Mouse (Mus musculus) brain, embryonic 14.5 days (tissue): Measurements from ENCODE around the gene Card9. TPM values are rescaled to one million over a fixed set of nuclear protein-coding genes. Genes with fewer than 3 reads are reported as not detected.

Experiments used
- DNase-seq: peaks from one replicate; pipeline ENCODE4 v3.0.0-alpha.2; 2011; ENCODE audit warnings: low read depth
- CTCF ChIP-seq: fragments of 200-500 bp; IDR thresholded peaks from 2 replicates; pipeline ENCODE4 v1.5.1; 2012; ENCODE audit warnings: inconsistent platforms, mild to moderate bottlenecking, moderate library complexity, borderline replicate concordance; ENCODE audit not compliant: insufficient read depth, insufficient read length; ENCODE audit errors: extremely low read depth
- POLR2A ChIP-seq: fragments of 200-500 bp; IDR thresholded peaks from 2 replicates; pipeline ENCODE4 v1.6.1; 2012; ENCODE audit warnings: mild to moderate bottlenecking, inconsistent platforms, borderline replicate concordance; ENCODE audit not compliant: poor library complexity, insufficient read depth, insufficient read length, severe bottlenecking; ENCODE audit errors: extremely low read depth
- polyA plus RNA-seq: library from polyadenylated mRNA; depleted of rRNA; stranded (reverse); fragments of >200 nt; gene quantifications from 2 replicates; pipeline ENCODE4 v1.2.3, GENCODE M21; 2012

The Card9 gene
- polyA plus RNA-seq, 1 experiment: 1.8 TPM

DNA sequence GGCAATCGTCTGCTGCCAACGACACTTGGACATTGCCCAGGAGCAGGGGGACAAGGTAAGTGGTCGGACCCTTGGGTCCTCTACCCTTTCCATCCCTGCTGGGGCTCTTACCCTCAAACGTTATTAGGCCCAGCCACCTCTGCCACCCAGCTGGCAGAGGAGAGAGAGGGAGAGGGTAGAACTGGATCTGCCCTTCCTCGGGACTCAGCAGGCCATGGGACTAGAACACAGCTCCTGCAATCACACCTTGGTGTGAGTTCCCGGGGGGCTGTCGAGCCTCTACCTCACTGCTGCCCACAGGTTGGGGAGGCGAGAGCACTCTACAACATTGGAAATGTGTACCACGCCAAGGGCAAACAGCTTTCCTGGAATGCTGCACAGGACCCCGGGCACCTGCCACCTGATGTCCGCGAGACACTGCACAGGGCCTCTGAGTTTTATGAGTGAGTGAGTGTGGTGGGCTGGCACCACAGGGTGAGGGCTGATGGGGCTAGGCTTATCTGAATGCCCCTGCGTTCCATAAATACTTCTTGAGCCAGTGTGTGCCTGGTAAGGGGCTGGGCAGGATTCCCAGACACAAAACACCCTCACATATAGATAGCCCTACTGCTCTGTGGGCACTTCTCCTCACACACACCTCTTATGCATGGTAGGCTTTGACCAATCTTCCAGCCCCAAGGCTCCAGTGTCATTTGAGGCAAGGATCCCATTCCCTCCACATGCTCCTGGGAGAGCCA lies 37.0 kb downstream of the Card9 start:
- TF ChIP-seq CTCF: no peak
- TF ChIP-seq POLR2A: no peak
- no peak for DNase-seq

DNA sequence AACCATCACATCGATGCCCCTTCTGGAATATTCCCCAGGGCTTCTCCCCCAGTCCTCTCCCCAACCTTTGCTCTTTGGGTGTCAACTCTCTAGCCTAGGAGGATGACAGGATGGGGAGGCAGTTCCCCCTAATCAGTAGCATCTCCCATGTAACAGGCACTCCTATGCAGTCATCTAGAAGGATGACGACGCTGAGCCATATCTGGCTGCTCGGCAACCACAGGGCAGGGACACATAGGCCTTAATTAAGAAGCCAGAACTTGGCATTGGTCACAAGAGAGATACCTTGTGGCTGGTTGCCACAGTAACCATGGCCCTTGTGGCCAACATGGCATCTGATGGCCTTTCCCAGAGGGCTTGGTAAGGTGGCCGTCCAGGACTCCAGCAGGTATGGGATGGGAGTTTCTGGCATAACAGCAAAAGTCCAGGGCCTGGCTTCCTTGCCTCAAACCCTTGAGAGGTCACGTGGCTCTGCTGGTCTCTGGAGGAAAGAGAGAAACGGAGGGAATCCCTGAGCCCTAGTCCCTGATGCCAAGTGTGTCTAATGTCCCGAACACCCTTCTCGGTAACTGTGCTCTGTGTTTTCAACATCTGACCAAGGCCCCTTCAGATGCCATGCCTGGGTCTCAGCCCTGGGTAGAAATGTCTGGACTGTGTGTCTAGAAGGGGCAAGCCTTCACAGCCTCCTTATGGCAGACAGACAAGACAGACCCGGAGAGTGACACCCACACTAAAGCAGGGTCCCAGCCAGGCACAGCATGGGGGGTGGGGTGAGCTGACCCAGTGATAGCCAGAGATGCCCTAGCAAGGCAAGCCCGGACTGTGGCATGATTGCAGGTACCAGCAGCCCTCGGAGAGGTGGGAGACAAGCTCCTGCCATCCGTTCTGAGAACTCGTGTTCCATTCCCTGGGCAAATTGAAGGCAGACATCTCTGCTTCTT lies 40.2 kb downstream of the Card9 start:
- DNase-seq: no peak
- no peak for TF ChIP-seq CTCF
- TF ChIP-seq POLR2A: no peak

DNA sequence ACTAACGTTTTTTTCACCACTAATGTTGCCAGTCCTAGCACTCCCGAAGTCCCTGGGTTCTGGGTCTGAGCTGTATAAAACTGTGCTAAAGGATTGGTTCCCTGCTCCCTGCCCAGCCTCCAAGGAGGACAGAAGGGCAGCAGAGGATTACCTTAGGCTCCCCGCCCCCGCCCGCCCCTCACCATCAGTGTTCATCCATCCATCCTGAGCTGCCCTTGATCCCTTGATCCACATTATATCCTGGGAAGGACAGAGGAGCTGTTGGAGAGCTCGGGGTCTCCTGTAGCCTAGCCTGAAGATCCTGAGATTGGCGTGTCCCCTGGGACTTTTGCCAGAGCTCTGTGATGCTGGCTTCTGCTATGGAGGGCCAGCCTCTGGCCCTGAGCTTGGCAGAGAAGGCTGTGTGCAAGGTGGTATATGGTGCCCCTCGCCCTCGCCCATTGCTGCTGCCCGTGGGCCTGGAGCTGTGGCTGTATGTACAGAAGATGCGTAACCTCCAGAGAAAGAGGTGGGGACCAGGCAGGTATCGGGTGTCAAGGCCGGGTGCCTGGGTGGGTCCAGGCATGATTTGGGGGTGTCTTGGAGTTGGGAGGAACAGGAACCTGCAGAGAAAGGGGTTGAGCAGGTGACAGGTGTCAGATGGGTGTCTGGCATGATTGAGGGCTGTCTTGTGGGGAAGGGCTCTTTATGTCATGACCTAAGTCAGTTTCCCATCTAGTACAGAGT lies 41.0 kb downstream of the Card9 start:
- DNase-seq: no peak
- TF ChIP-seq POLR2A (no peak), CTCF (no peak)

DNA sequence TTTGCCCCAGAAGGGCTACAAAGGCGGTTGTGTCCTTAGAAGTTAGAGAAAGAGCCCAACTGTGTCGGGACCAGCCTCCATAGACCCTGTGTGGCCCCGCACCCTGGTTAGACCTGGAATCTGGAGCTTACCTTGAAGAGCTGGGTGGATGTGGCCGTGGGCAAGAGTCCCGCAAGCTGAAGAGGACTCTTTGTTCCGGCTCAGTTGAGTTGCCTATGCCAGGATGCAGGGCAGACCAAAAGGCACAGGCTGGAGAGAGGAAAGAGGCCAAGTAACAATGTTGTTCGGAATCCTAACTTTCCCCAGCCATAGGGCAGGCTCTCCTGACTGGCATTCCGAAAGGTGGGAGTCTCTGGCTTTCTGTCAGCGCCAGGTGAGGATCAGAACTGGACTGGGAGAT lies 41.6 kb downstream of the Card9 start:
- TF ChIP-seq POLR2A: no peak
- TF ChIP-seq CTCF: no peak
- DNase-seq: no peak

DNA sequence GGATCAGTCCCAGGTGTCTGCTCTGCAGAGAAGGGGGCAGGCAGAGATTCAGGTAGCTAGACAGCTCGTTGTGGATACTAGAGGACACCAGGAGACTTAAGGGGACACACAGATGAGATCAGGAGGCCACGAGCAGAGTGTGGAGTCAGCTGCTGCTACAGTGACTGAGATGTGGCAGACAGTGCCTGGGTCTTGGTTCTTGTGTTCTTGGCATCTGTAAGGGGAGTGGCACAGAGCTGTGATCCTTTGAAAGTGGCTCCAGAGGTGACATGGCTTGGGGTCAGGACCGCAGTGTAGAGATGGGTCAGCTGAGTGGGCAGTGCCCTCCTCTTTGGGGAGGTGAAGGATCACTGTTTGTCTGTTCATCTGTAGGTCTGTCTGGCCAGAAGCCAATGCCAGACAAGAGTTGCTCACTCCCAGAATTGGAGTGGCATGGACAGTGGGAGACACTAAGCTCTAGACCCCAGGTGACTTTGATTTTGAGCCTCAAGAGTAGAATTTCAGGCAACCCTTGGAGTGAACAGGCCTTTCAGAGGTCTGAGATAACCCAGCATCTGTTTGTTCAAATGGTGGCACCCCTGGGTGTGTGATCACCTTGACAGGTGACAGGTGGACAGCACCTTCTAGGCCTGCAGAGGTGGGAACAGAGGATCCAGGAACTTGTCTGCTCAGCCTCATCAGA lies 42.6 kb downstream of the Card9 start:
- TF ChIP-seq POLR2A (no peak), CTCF (no peak)
- no peak for DNase-seq

DNA sequence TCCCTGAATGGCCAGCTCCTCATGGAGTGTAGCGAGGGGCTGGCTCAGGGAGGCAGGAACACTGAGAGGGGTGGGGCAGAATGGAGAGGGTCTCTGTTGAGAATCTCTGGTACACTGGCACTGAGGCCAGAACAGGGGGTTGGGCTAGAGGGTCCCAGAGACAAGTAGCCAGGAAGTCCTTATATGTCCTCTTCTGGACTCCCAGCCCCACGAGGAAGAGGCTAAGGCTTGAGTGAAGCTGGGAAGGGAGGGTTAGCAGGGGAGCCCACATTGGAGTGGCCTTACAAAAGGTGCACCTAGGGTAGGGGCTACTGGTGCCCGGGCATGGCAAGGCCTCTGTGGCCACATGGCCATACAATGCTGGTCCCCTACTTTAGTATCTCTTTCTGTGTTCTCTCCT lies 43.3 kb downstream of the Card9 start:
- DNase-seq: no peak
- TF ChIP-seq POLR2A: no peak
- TF ChIP-seq CTCF: no peak

DNA sequence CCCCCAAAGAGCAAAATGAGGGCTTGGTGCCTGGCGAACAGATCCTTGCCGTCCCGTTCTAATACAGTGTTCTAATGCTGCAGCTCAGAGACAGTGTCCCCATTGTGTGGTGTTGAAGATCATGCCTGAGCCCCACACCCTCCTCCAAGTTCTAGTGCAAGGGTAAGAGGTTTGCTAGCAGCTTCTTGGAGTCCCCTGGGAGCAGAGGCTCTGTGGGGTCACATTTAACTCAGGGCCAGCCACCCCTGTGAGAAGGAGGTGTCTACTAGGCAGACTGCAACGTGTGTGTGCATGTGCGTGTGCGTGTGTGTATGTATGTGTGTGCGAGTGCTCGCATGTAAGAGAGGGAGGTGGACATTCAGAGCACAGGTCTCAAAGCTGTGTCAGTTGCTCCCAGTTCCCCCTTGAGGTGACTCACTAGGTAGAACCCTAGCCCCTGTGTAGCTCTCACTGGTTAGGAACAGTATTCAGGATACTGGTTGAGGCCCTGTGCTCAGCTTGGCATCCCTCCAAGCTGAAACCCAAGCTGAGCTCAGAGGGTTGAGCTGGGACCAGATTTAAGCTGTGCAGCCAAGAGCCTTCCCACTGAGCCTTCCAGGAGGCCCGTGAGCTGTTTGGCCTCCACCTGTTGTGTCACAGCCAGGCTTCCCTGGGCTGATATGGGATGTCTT lies 44.0 kb downstream of the Card9 start:
- DNase-seq: peak; percentile 74
- no peak for TF ChIP-seq CTCF
- TF ChIP-seq POLR2A: no peak

DNA sequence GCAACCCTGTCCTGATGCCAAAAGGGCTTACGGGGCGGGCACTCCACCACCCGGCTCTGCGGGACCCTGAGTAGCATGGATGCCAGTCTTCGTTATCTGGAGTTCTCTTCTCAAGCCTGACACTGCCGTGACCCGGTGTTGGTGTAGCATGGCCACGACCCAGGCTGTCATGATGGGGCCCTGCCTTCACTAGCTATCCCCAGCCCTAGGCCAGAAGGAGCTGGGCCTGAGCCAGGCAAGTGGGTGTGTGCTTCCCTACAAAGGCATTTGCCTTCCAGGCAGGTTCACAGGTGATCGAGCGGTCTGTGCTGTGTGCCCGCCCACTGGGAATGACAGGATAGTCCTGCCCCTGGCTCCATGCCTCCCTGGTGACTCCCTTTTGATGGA lies 44.8 kb downstream of the Card9 start:
- TF ChIP-seq CTCF (no peak), POLR2A (no peak)
- DNase-seq: peak; percentile 57

DNA sequence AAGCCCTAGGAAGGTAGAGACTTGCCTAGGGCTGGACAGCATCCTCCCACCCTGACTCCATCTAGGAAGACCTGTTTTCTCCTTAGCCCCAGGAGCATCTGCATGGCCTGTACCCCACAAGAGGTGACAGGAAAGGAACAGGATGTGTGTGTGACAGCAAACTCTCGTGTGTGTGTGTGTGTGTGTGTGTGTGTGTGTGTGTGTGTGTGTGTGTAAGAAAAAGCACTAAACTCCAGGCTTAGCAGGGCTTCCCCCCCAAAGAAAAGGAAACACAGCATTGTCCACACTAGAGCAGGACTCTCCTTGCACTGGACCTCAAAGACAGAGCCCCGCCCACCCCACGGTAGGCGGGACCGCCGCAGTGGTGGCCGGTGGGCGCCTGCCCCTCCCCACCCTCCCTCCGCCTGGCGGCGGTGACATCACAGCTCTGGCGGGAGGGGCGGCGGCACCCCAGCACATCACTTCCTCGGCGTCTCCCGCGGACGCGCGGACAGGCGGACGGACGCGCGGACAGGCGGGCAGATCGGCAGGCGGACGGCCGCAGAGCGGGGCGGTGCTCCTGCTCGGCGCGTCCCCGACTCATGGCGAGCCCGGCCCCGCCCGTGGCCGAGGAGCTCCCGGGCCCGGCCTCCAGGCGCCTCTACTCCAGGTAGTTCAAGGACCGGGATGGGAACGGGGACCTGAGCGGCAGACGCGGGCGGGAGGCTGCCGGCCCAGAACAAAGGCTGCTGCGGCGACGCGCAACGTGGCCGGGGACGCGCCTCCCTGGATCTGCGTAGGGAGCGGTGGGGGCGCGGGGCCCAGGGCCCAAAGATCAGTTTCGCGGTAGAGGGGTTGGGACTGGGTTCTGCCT lies 45.4 kb downstream of the Card9 start, which contains the start of gene Gpsm1:
Gene Gpsm1, plus strand, starts transcription at position 444 of the 853 bp plus-strand sequence.
- peak; percentile 94 for DNase-seq
- TF ChIP-seq CTCF: no peak
- peak; percentile 94 for TF ChIP-seq POLR2A

DNA sequence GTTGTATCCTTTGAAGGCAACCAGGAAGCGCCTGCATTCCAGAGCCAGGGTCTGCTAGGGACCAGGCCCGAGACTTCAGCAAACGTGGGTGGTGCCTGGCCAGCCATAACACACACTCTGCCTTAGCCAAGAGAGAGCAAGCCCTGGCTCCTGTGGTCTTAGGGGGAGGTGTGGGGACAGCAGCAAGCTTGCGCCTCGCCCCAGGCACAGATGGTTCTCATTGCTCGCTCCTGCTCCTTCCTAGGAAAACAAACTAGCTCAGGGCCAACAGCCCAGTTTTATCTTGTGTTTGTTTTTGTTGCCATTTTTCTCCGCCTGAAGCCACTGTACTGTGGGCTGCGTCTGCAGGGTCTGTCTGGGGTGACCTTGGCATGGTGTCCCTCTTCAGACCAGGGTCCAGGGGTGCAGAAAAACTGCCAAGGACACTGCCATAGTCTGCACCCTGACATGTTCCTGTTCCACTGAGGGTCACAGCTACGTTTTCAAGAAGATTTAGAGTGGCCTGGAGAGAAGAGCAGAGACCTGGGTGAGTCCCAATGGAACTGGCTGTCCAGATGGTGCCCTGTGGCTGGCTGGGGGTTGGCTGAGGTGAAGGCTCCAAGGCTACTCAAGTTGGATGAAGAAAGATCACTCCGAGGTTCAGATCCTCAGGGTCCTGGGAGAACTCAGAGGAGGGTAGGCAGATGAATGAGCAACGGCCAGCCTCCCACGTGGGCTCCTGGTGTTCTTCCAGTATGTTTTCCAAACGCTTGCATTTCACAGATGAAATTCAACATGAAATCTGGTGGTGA lies 46.2 kb downstream of the Card9 start:
- TF ChIP-seq POLR2A: no peak
- TF ChIP-seq CTCF: no peak
- DNase-seq: peak; percentile 52
